Mouse (Mus musculus): Measurements from ENCODE around the gene Lonrf2.

DNA sequence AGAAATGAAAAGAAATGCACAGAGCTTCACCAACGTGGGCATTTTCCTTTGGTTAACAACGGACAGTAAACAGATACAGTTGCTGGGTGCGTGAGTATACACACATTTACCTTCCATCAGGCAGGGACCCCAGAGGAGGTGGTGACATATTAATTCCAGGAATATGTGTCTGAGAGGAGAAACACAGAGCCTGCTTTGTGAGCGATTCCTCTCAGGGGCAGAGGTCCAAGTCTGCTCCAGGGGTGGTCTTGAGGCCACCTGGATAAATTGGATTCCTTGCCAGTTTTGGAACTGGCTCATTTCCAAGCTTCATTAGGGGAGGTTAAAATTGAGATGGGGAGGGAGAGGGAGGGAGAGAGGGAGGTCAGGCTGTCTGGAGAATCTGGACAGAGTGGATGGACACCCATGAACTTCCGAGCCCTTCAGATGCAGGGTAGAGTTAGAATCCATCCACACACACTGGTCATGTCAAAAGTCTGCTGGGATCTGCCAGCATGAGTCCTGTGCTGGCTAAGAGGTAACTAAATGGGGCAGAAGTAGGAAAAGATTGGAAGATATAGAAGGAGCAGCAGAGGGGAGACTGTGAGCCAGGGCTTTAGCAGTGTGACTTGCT is 78.6 kb downstream of the Lonrf2 start:
- no peak for TF ChIP-seq POLR2A (IDR thresholded peaks at IDR 0.05; ENCODE audit: insufficient read length, low read depth)
- no peak for TF ChIP-seq TCF12 (IDR thresholded peaks at IDR 0.05; ENCODE audit: insufficient read depth, poor library complexity, severe bottlenecking)
- no peak for TF ChIP-seq MYOD1 (IDR thresholded peaks at IDR 0.05; ENCODE audit: control insufficient read depth in 1 of 3, insufficient read length in 2 of 3, low read depth in 2 of 3)
- no peak for TF ChIP-seq CEBPB (IDR thresholded peaks at IDR 0.05; ENCODE audit: insufficient read depth, poor library complexity, severe bottlenecking)
- TF ChIP-seq POLR2AphosphoS2 (IDR thresholded peaks at IDR 0.05; ENCODE audit: insufficient read length, low read depth) = no peak
- no peak for TF ChIP-seq TCF3 (IDR thresholded peaks at IDR 0.05; ENCODE audit: insufficient read length, low read depth)
- TF ChIP-seq E2F4 (IDR thresholded peaks at IDR 0.05; ENCODE audit: insufficient read depth) = no peak
- no peak for TF ChIP-seq SRF (IDR thresholded peaks at IDR 0.05; ENCODE audit: control insufficient read depth, insufficient read length, low read depth)
- TF ChIP-seq MAX (IDR thresholded peaks at IDR 0.05; ENCODE audit: low read depth) = no peak
- TF ChIP-seq MYOG (IDR thresholded peaks at IDR 0.05; ENCODE audit: control insufficient read depth in 1 of 3, insufficient read depth in 1 of 3, insufficient read length in 2 of 3, low read depth in 2 of 3) = no peak
- no peak for TF ChIP-seq USF1 (IDR thresholded peaks at IDR 0.05; ENCODE audit: low read depth)

Data from myocyte (in vitro differentiated cells).